Mouse (Mus musculus) liver, postnatal 0 days (tissue): ENCODE data around the gene Fryl. TPM values are rescaled to one million over a fixed set of nuclear protein-coding genes. Genes with fewer than 3 reads are reported as not detected.

Experiments used
- ATAC-seq: fragments of 200-750 bp; cut with Nextera tagmentation; 2 replicates; pipeline ENCODE4 v1.8.0; 2017; ENCODE audit warnings: mild to moderate bottlenecking, moderate library complexity
- DNase-seq: peaks from one replicate; pipeline ENCODE4 v3.0.0-alpha.2; 2016
- H3K27ac ChIP-seq: fragments of 300-500 bp; sonication (generic); 2 replicates; pipeline ENCODE4 v1.5.1; 2014; ENCODE audit warnings: antibody characterized with exemption, moderate library complexity, mild to moderate bottlenecking, low read depth
- H3K27me3 ChIP-seq: fragments of 300-500 bp; sonication (generic); 2 replicates; pipeline ENCODE4 v1.6.1; 2014; ENCODE audit warnings: low read length, control low read depth, mixed read lengths; ENCODE audit not compliant: insufficient read depth
- H3K36me3 ChIP-seq: fragments of 300-500 bp; sonication (generic); replicated peaks from 2 replicates; pipeline ENCODE4 v1.6.1; 2014; ENCODE audit warnings: mild to moderate bottlenecking, control low read depth, low read length, moderate library complexity, mixed read lengths; ENCODE audit not compliant: insufficient read depth
- H3K4me1 ChIP-seq: fragments of 300-500 bp; sonication (generic); 2 replicates; pipeline ENCODE4 v1.6.1; 2014; ENCODE audit warnings: antibody characterized with exemption, mild to moderate bottlenecking, control low read depth; ENCODE audit not compliant: insufficient read depth
- H3K4me2 ChIP-seq: fragments of 300-500 bp; sonication (generic); 2 replicates; pipeline ENCODE4 v1.6.1; 2014; ENCODE audit warnings: low read depth, mild to moderate bottlenecking, low read length, moderate library complexity, mixed read lengths
- H3K4me3 ChIP-seq: fragments of 300-500 bp; sonication (generic); 2 replicates; pipeline ENCODE4 v1.5.1; 2014; ENCODE audit warnings: low read depth, low read length
- H3K9ac ChIP-seq: fragments of 300-500 bp; sonication (generic); replicated peaks from 2 replicates; pipeline ENCODE4 v1.6.1; 2014; ENCODE audit warnings: mild to moderate bottlenecking, moderate library complexity
- H3K9me3 ChIP-seq: fragments of 300-500 bp; sonication (generic); 2 replicates; pipeline ENCODE4 v1.6.1; 2016; ENCODE audit warnings: mild to moderate bottlenecking, control low read depth, low read length, mixed read lengths
- CTCF ChIP-seq: sonication (generic); IDR thresholded peaks from 2 replicates; pipeline ENCODE4 v1.5.1; 2016; ENCODE audit warnings: antibody characterized with exemption, low read depth
- EP300 ChIP-seq: IDR thresholded peaks from 2 replicates; pipeline ENCODE4 v1.6.1; 2016; ENCODE audit warnings: antibody characterized with exemption, low read depth, mild to moderate bottlenecking
- WGBS: fragments of 180-500 bp; shearing (Covaris S2); extraction: QIAGEN DNeasy Blood & Tissue Kit; methylation state at CpG from one replicate; pipeline ENCODE4 v1.1.7; 2014; ENCODE audit not compliant: insufficient replicate concordance; 5-methylcytosine and 5-hydroxymethylcytosine counted together
- polyA plus RNA-seq: library from polyadenylated mRNA; unstranded; fragments of >200 nt; fragmentation: Nextera tagmentation; extraction: Ambion mirVana; gene quantifications from 2 replicates; pipeline ENCODE4 v1.2.1, GENCODE M21; 2015

Gene Fryl
- polyA plus RNA-seq, 1 experiment from 2014 or later = 25.8 TPM

- 88% methylated on average over 6 of the region's 6 CpGs for WGBS
- ATAC-seq = no peak
- no peak for DNase-seq
- no peak overlapping the region for H3K4me2 ChIP-seq
- H3K4me1 ChIP-seq = peaks cover 5% of the 10 kb centered on the region; the same call in 1 of the 2 replicates
- TF ChIP-seq CTCF (no peak), EP300 (no peak)
- no peaks in the 10 kb centered on the region for H3K27me3 ChIP-seq
- H3K9ac ChIP-seq = no peak overlapping the region
- H3K36me3 ChIP-seq = no peaks in the 10 kb centered on the region
- no peaks in the 10 kb centered on the region for H3K9me3 ChIP-seq
- H3K27ac ChIP-seq = no peak overlapping the region
- H3K4me3 ChIP-seq = no peak overlapping the region
Observed at GRCm38 (mm10) chr5:73240391-73240790, 16.0 kb downstream of the Fryl start.

GRCm38 (mm10) chr5:73236894-73237334 lies 19.5 kb downstream of the Fryl start:
- no peaks in the 10 kb centered on the region for H3K9me3 ChIP-seq
- H3K27me3 ChIP-seq = no peaks in the 10 kb centered on the region
- H3K27ac ChIP-seq = 0 out of 2 replicates have a peak overlapping the region, but pooled peaks have one; percentile 3
- TF ChIP-seq CTCF = no peak
- no peak for TF ChIP-seq EP300
- no peak for DNase-seq
- WGBS = 64% methylated on average over 6 of the region's 6 CpGs
- no peaks in the 10 kb centered on the region for H3K36me3 ChIP-seq
- H3K9ac ChIP-seq = no peak overlapping the region
- H3K4me2 ChIP-seq = no peak overlapping the region
- H3K4me1 ChIP-seq = peaks cover 10% of the 10 kb centered on the region
- ATAC-seq = no peak
- H3K4me3 ChIP-seq = no peak overlapping the region

GRCm38 (mm10) chr5:73235201-73235600 lies 21.2 kb downstream of the Fryl start:
- Histone ChIP-seq H3K27ac (no peak overlapping the region), H3K9me3 (no peaks in the 10 kb centered on the region), H3K4me2 (no peak overlapping the region), H3K9ac (no peak overlapping the region), H3K4me1 (peaks cover 9% of the 10 kb centered on the region), H3K36me3 (no peaks in the 10 kb centered on the region), H3K4me3 (no peak overlapping the region), H3K27me3 (no peaks in the 10 kb centered on the region)
- WGBS = 74% methylated on average over 5 of the region's 5 CpGs
- no peak for DNase-seq
- ATAC-seq = no peak
- TF ChIP-seq CTCF = no peak
- no peak for TF ChIP-seq EP300

GRCm38 (mm10) chr5:73233018-73233881 lies 23.2 kb downstream of the Fryl start:
- WGBS = 74% methylated on average over 17 of the region's 17 CpGs

GRCm38 (mm10) chr5:73232267-73232666 lies 24.2 kb downstream of the Fryl start:
- Histone ChIP-seq H3K27ac (no peak overlapping the region), H3K36me3 (no peaks in the 10 kb centered on the region), H3K4me2 (no peak overlapping the region), H3K9ac (no peak overlapping the region), H3K4me1 (peaks cover 15% of the 10 kb centered on the region), H3K27me3 (no peaks in the 10 kb centered on the region), H3K9me3 (no peaks in the 10 kb centered on the region), H3K4me3 (no peak overlapping the region)
- 59% methylated on average over 9 of the region's 9 CpGs for WGBS
- ATAC-seq (no peak), DNase-seq (no peak)
- TF ChIP-seq EP300 (no peak), CTCF (no peak)

More at GRCm38 (mm10) chr5:73233018-73233881, 23.2 kb downstream of the Fryl start:
- peaks cover 15% of the 10 kb centered on the region for H3K4me1 ChIP-seq
- H3K36me3 ChIP-seq = no peaks in the 10 kb centered on the region
- H3K9ac ChIP-seq = no peak overlapping the region
- H3K27me3 ChIP-seq = no peaks in the 10 kb centered on the region
- H3K4me2 ChIP-seq = no peak overlapping the region
- ATAC-seq (no peak), DNase-seq (no peak)
- TF ChIP-seq CTCF (no peak), EP300 (no peak)
- no peak overlapping the region for H3K4me3 ChIP-seq
- H3K9me3 ChIP-seq = no peaks in the 10 kb centered on the region
- no peak overlapping the region for H3K27ac ChIP-seq

- 33% methylated on average over 6 of the region's 6 CpGs for WGBS
- H3K4me3 ChIP-seq = no peak overlapping the region
- no peak for TF ChIP-seq CTCF
- TF ChIP-seq EP300 = no peak
- DNase-seq = no peak
- no peaks in the 10 kb centered on the region for H3K36me3 ChIP-seq
- no peak overlapping the region for H3K27ac ChIP-seq
- H3K4me2 ChIP-seq = no peak overlapping the region
- no peaks in the 10 kb centered on the region for H3K9me3 ChIP-seq
- H3K9ac ChIP-seq = no peak overlapping the region
- H3K4me1 ChIP-seq = peaks cover 15% of the 10 kb centered on the region
- H3K27me3 ChIP-seq = no peaks in the 10 kb centered on the region
- no peak for ATAC-seq
Observed at GRCm38 (mm10) chr5:73231835-73232234, 24.6 kb downstream of the Fryl start.
